Mouse (Mus musculus) liver, embryonic 14.5 days (tissue): ENCODE measurements around the gene Pde10a.

Experiments
- CTCF ChIP-seq: IDR thresholded peaks from 2 replicates; pipeline ENCODE4 v1.5.1; 2016; ENCODE audit warnings: antibody characterized with exemption, low read depth, control low read depth
- EP300 ChIP-seq: IDR thresholded peaks from 2 replicates; pipeline ENCODE4 v1.6.1; 2016; ENCODE audit warnings: antibody characterized with exemption, low read depth

DNA sequence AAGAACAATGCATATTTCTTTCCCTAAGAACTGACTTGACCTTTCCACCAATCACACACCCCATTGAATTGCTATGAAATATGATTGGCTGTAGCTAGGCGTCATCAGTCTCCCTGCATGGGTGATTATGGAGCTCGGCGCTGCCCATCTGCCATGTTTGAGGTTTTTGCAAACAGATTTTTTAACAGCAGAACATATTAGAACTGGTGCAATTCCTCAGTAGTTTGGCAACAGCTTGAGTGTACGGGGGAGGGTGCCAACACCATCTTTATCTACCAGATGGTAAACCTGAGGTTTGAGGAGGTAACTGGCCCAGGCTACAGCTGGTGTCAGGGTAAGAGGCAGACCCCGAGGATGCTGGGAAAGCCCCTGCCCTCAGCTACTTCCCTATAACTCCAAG is 177.3 kb downstream of the Pde10a start:
- TF ChIP-seq CTCF (no peak), EP300 (no peak)
